Comparison of ENCODE assay signal across 25 mouse cellular contexts in genomic region chr19:57001926-57002325, GRCm38 (mm10). TPM values are rescaled to one million over a fixed set of nuclear protein-coding genes. Genes with fewer than 3 reads are reported as not detected.
A peak's percentile ranks its signal among the peaks of the same experiment; 100 is the strongest.
DNase-seq lines count a peak whose midpoint lies in the region; ATAC-seq and TF ChIP-seq lines count a peak whose summit lies in the region.
"Had no signal": no experiment of that assay in that cellular context is flagged by ENCODE, and none has a peak within 500 bp of the region (broad histone marks: within the 10 kb centered on the region; RNA-seq: fewer than 3 reads in every experiment).

No protein-coding gene starts in this region.

- H3K36me3 ChIP-seq in hindbrain, postnatal 0 days (ENCODE audit: insufficient read depth, low read length): no peaks in the 10 kb centered on the region
- H3K36me3 ChIP-seq in hindbrain, embryonic 11.5 days (ENCODE audit: control insufficient read depth, insufficient read depth, low read length): no peaks in the 10 kb centered on the region
- H3K36me3 ChIP-seq in lung, embryonic 15.5 days: no peaks in the 10 kb centered on the region
- H3K36me3 ChIP-seq: liver, embryonic 12.5 days; midbrain, embryonic 10.5 days; midbrain, embryonic 15.5 days; neural tube, embryonic 15.5 days had no signal

- no peak overlapping the region for H3K9ac ChIP-seq in hindbrain, postnatal 0 days (replicated peaks; ENCODE audit: low read length)
- no peak overlapping the region for H3K9ac ChIP-seq in hindbrain, embryonic 11.5 days (ENCODE audit: low read depth, low read length)
- H3K9ac ChIP-seq in lung, embryonic 15.5 days: no peak overlapping the region
- H3K9ac ChIP-seq: hindbrain, embryonic 14.5 days; liver, embryonic 12.5 days; liver, postnatal 0 days; midbrain, embryonic 15.5 days; neural tube, embryonic 15.5 days had no signal

- peak; percentile 34 for DNase-seq in cerebellum, adult 9-10 months
- no peak for DNase-seq in cerebellum, adult 11 months
- DNase-seq in hindbrain, postnatal 0 days (ENCODE audit: low spot score): no peak
- DNase-seq in hindbrain, embryonic 11.5 days (ENCODE audit: low spot score): no peak
- DNase-seq in lung, adult 18-20 months: no peak
- DNase-seq: B cell, adult 2 months; cerebellum, adult 18-20 months; heart, postnatal 14 days; kidney, adult 2 months; layer of hippocampus, postnatal 36 days; left cerebral cortex, postnatal 4 days; liver, postnatal 0 days; retina, postnatal 1 day; right cerebral cortex, postnatal 14 days; thymus, adult 18-20 months; thymus, postnatal 25 days had no signal

- ATAC-seq in hindbrain, postnatal 0 days: no peak
- ATAC-seq in hindbrain, embryonic 11.5 days (ENCODE audit: low FRiP score): no peak
- no peak for ATAC-seq in lung, embryonic 15.5 days (ENCODE audit: borderline replicate concordance, extremely low read depth, low FRiP score, low TSS enrichment)
- ATAC-seq: forebrain, embryonic 16.5 days; liver, embryonic 12.5 days; liver, postnatal 0 days; midbrain, embryonic 15.5 days had no signal

- no peak overlapping the region for H3K4me3 ChIP-seq in hindbrain, postnatal 0 days (ENCODE audit: low read length)
- H3K4me3 ChIP-seq in hindbrain, embryonic 11.5 days (ENCODE audit: low read depth, low read length): no peak overlapping the region
- H3K4me3 ChIP-seq in lung, embryonic 15.5 days: no peak overlapping the region
- H3K4me3 ChIP-seq: erythroblast, embryonic 14.5 days; liver, embryonic 12.5 days; midbrain, embryonic 10.5 days; midbrain, embryonic 15.5 days; neural tube, embryonic 15.5 days had no signal

- 0 out of 2 replicates have a peak overlapping the region, but pooled peaks have one; percentile 13 for H3K27ac ChIP-seq in hindbrain, postnatal 0 days
- no peak overlapping the region for H3K27ac ChIP-seq in hindbrain, embryonic 11.5 days (ENCODE audit: low read depth, low read length)
- H3K27ac ChIP-seq in lung, embryonic 15.5 days: peak overlapping the region; percentile 85
- H3K27ac ChIP-seq: hindbrain, embryonic 14.5 days; liver, embryonic 12.5 days; midbrain, embryonic 10.5 days; midbrain, embryonic 15.5 days; neural tube, embryonic 15.5 days had no signal

- no peak overlapping the region for H3K4me2 ChIP-seq in hindbrain, postnatal 0 days (ENCODE audit: low read depth, low read length)
- H3K4me2 ChIP-seq in hindbrain, embryonic 11.5 days (replicated peaks; ENCODE audit: low read depth, low read length): no peak overlapping the region
- no peak overlapping the region for H3K4me2 ChIP-seq in lung, embryonic 15.5 days
- H3K4me2 ChIP-seq: hindbrain, embryonic 14.5 days; liver, embryonic 12.5 days; midbrain, embryonic 15.5 days; neural tube, embryonic 15.5 days had no signal

- no peak for TF ChIP-seq CTCF in hindbrain, postnatal 0 days (IDR thresholded peaks at IDR 0.05; ENCODE audit: low read depth)

- no peaks in the 10 kb centered on the region for H3K9me3 ChIP-seq in hindbrain, postnatal 0 days (ENCODE audit: low read length)
- no peaks in the 10 kb centered on the region for H3K9me3 ChIP-seq in hindbrain, embryonic 11.5 days (ENCODE audit: control insufficient read depth, low read length)
- H3K9me3 ChIP-seq in lung, embryonic 15.5 days: no peaks in the 10 kb centered on the region
- H3K9me3 ChIP-seq: liver, embryonic 12.5 days; midbrain, embryonic 10.5 days; midbrain, embryonic 15.5 days; neural tube, embryonic 15.5 days had no signal

- peaks cover 26% of the 10 kb centered on the region for H3K4me1 ChIP-seq in hindbrain, postnatal 0 days (ENCODE audit: insufficient read depth, low read length)
- H3K4me1 ChIP-seq in hindbrain, embryonic 11.5 days (replicated peaks; ENCODE audit: control insufficient read depth, insufficient read depth, low read length): 0 out of 2 replicates have a peak, but pooled peaks cover under 1% of the 10 kb centered on the region
- H3K4me1 ChIP-seq in lung, embryonic 15.5 days: peaks cover 57% of the 10 kb centered on the region
- H3K4me1 ChIP-seq: liver, embryonic 12.5 days had no signal

- peaks cover 5% of the 10 kb centered on the region; the same call in 1 of the 2 replicates for H3K27me3 ChIP-seq in hindbrain, postnatal 0 days (ENCODE audit: insufficient read depth, low read length)
- no peaks in the 10 kb centered on the region; the same call in 1 of the 2 replicates for H3K27me3 ChIP-seq in hindbrain, embryonic 11.5 days (ENCODE audit: control insufficient read depth, insufficient read depth, low read length)
- no peaks in the 10 kb centered on the region for H3K27me3 ChIP-seq in lung, embryonic 15.5 days
- H3K27me3 ChIP-seq: midbrain, embryonic 15.5 days had no signal

- 90% methylated on average over 4 of the region's 4 CpGs for WGBS in hindbrain, postnatal 0 days
- 95% methylated on average over 4 of the region's 4 CpGs for WGBS in hindbrain, embryonic 11.5 days
- 81% methylated on average over 4 of the region's 4 CpGs for WGBS in lung, embryonic 15.5 days

RNA-seq across cellular contexts. Expression of gene Afap1l2, which starts 6.1 kb away (rescaled TPM):
- total RNA-seq in hindbrain, postnatal 0 days (2014; rRNA removed): 20.8 and 22.7 TPM in 2 replicates
- 12.3 and 12.9 TPM in 2 replicates for polyA plus RNA-seq in hindbrain, postnatal 0 days (2015; fragmentation: Nextera tagmentation; extraction: Ambion mirVana)
- 3.7 and 5.5 TPM in 2 replicates for polyA plus RNA-seq in hindbrain, embryonic 11.5 days (2014; fragmentation: Nextera tagmentation; extraction: Ambion mirVana)
- polyA plus RNA-seq in lung, embryonic 15.5 days (2015; fragmentation: Nextera tagmentation; extraction: Ambion mirVana): 28.4 and 29.7 TPM in 2 replicates
- total RNA-seq: megakaryocyte progenitor cell, adult 5-6 weeks had no signal
- polyA plus RNA-seq: erythroblast, embryonic 14.5 days had no signal
